Mouse (Mus musculus): ENCODE data around the gene St3gal3. TPM values are rescaled to one million over a fixed set of nuclear protein-coding genes. Genes with fewer than 3 reads are reported as not detected.

The St3gal3 gene
- polyA plus RNA-seq, 1 experiment from 2014 or later = 5.5 TPM

DNA sequence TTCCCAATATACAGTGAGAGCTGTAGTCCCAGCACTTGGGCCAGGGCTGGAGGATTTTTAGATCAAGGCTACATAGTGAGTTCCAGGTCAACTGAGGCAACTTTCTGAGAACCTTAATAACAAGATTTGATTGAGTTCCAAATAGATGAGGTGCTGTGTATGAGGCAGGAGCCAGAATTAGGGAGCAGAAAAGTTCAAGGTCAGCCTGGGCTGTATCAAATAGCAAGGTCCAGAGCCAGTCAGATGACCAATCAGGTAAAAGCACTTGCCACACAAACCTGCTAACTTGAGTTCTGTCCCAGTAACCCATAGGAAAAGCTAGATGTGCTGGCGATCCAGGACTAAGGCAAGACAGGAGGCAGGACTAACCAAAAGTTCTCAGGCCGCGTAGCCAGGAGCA lies 23.0 kb upstream of the St3gal3 start:
- H3K36me3 ChIP-seq (ENCODE audit: control insufficient read depth, insufficient read depth, low read length) = peaks cover 33% of the 10 kb centered on the region
- ATAC-seq (ENCODE audit: low FRiP score) (no peak), DNase-seq (ENCODE audit: low spot score) (no peak)
- WGBS = 98% methylated on average over 3 of the region's 3 CpGs
- H3K9ac ChIP-seq (ENCODE audit: low read depth, low read length) = no peak overlapping the region
- no peaks in the 10 kb centered on the region for H3K4me1 ChIP-seq (replicated peaks; ENCODE audit: control insufficient read depth, insufficient read depth, low read length)
- H3K4me3 ChIP-seq (ENCODE audit: low read depth, low read length) = no peak overlapping the region
- no peak overlapping the region for H3K4me2 ChIP-seq (replicated peaks; ENCODE audit: low read depth, low read length)
- H3K27ac ChIP-seq (ENCODE audit: low read depth, low read length) = no peak overlapping the region
- H3K9me3 ChIP-seq (ENCODE audit: control insufficient read depth, low read length) = no peaks in the 10 kb centered on the region
- H3K27me3 ChIP-seq (ENCODE audit: control insufficient read depth, insufficient read depth, low read length) = no peaks in the 10 kb centered on the region

- Histone ChIP-seq H3K27me3 (ENCODE audit: control insufficient read depth, insufficient read depth, low read length) (no peaks in the 10 kb centered on the region), H3K9ac (ENCODE audit: low read depth, low read length) (no peak overlapping the region), H3K4me1 (replicated peaks; ENCODE audit: control insufficient read depth, insufficient read depth, low read length) (no peaks in the 10 kb centered on the region), H3K9me3 (ENCODE audit: control insufficient read depth, low read length) (no peaks in the 10 kb centered on the region), H3K36me3 (ENCODE audit: control insufficient read depth, insufficient read depth, low read length) (peaks cover 27% of the 10 kb centered on the region), H3K4me2 (replicated peaks; ENCODE audit: low read depth, low read length) (no peak overlapping the region), H3K4me3 (ENCODE audit: low read depth, low read length) (no peak overlapping the region), H3K27ac (ENCODE audit: low read depth, low read length) (no peak overlapping the region)
- WGBS = 89% methylated on average over 15 of the region's 15 CpGs
- ATAC-seq (ENCODE audit: low FRiP score) = no peak
- no peak for DNase-seq (ENCODE audit: low spot score)
Observed at GRCm38 (mm10) chr4:118156559-118156958, 21.8 kb upstream of the St3gal3 start.

DNA sequence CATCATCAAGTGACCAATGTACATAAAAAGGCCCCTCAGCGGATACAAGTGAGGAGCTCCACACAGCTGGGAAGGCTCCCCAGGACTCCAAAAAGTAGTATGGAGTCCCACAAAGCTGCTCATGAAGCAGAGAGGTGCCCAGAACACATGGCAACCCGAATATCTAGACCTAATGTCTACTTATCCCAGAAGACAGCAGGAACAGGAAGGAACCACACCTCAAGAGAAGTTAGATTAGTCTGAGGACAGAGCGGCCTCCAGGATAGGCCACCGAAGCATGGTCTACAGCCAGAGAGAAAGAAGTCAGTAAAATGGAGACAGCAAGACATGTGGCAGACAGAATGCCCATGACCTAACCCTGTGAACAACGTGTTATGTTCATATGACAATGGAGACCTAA lies 20.2 kb upstream of the St3gal3 start:
- Histone ChIP-seq H3K36me3 (ENCODE audit: control insufficient read depth, insufficient read depth, low read length) (peaks cover 17% of the 10 kb centered on the region), H3K9me3 (ENCODE audit: control insufficient read depth, low read length) (no peaks in the 10 kb centered on the region)
- ATAC-seq (ENCODE audit: low FRiP score) = no peak

GRCm38 (mm10) chr4:118152020-118152785 lies 17.5 kb upstream of the St3gal3 start:
- DNase-seq (ENCODE audit: low spot score) (no peak), ATAC-seq (ENCODE audit: low FRiP score) (no peak)
- 96% methylated on average over 17 of the region's 17 CpGs for WGBS
- Histone ChIP-seq H3K9me3 (ENCODE audit: control insufficient read depth, low read length) (no peaks in the 10 kb centered on the region), H3K36me3 (ENCODE audit: control insufficient read depth, insufficient read depth, low read length) (peaks cover 16% of the 10 kb centered on the region), H3K27me3 (ENCODE audit: control insufficient read depth, insufficient read depth, low read length) (no peaks in the 10 kb centered on the region), H3K4me1 (replicated peaks; ENCODE audit: control insufficient read depth, insufficient read depth, low read length) (no peaks in the 10 kb centered on the region), H3K27ac (ENCODE audit: low read depth, low read length) (no peak overlapping the region), H3K9ac (ENCODE audit: low read depth, low read length) (no peak overlapping the region), H3K4me3 (ENCODE audit: low read depth, low read length) (no peak overlapping the region), H3K4me2 (replicated peaks; ENCODE audit: low read depth, low read length) (no peak overlapping the region)

More for the DNA sequence above, 20.2 kb upstream of the St3gal3 start:
- H3K27me3 ChIP-seq (ENCODE audit: control insufficient read depth, insufficient read depth, low read length) = no peaks in the 10 kb centered on the region
- 93% methylated on average over 5 of the region's 5 CpGs for WGBS
- H3K4me2 ChIP-seq (replicated peaks; ENCODE audit: low read depth, low read length) = no peak overlapping the region
- no peak overlapping the region for H3K9ac ChIP-seq (ENCODE audit: low read depth, low read length)
- no peak overlapping the region for H3K4me3 ChIP-seq (ENCODE audit: low read depth, low read length)
- no peak overlapping the region for H3K27ac ChIP-seq (ENCODE audit: low read depth, low read length)
- no peak for DNase-seq (ENCODE audit: low spot score)
- H3K4me1 ChIP-seq (replicated peaks; ENCODE audit: control insufficient read depth, insufficient read depth, low read length) = no peaks in the 10 kb centered on the region

GRCm38 (mm10) chr4:118150804-118151203 lies 16.1 kb upstream of the St3gal3 start:
- ATAC-seq (ENCODE audit: low FRiP score) (no peak), DNase-seq (ENCODE audit: low spot score) (no peak)
- Histone ChIP-seq H3K9ac (ENCODE audit: low read depth, low read length) (no peak overlapping the region), H3K4me3 (ENCODE audit: low read depth, low read length) (no peak overlapping the region), H3K27me3 (ENCODE audit: control insufficient read depth, insufficient read depth, low read length) (no peaks in the 10 kb centered on the region), H3K9me3 (ENCODE audit: control insufficient read depth, low read length) (no peaks in the 10 kb centered on the region), H3K4me2 (replicated peaks; ENCODE audit: low read depth, low read length) (no peak overlapping the region), H3K27ac (ENCODE audit: low read depth, low read length) (no peak overlapping the region), H3K36me3 (ENCODE audit: control insufficient read depth, insufficient read depth, low read length) (peaks cover 27% of the 10 kb centered on the region), H3K4me1 (replicated peaks; ENCODE audit: control insufficient read depth, insufficient read depth, low read length) (no peaks in the 10 kb centered on the region)
- 97% methylated on average over 7 of the region's 7 CpGs for WGBS

DNA sequence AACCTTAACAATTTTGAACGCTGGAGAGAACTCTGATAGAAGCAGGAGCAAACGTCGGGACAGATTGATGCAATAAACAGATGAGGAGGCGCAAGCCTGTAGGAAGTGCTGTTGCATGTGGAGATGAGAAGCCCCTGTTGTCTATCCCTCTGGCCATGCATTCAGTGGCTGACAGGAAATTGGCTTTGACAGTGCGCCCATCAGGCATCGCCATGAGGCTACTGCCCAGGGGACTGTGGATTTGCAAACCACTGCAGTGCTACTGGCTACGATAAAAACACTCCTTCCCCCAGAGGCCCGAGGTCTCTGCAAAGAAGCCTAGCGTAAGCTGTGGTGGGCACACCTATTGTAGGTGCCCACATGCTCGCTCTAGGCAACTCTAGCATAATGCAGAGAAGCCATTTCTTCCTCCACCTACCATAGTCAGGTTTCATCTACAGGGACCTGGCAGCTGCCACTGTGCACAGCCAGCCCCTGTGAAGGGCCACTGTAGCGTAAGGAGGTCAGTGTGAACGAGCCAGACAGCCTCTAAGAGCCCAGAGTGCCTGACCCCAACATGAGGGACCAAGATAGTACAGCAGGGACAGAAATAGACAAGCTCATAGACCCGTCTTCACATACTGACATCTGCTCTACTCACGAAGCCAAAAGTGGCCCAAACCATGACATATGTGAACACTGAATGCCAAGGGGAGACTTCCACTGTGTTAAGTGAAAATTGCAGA lies 15.4 kb upstream of the St3gal3 start:
- Histone ChIP-seq H3K27ac (ENCODE audit: low read depth, low read length) (no peak overlapping the region), H3K4me2 (replicated peaks; ENCODE audit: low read depth, low read length) (no peak overlapping the region), H3K4me3 (ENCODE audit: low read depth, low read length) (no peak overlapping the region), H3K27me3 (ENCODE audit: control insufficient read depth, insufficient read depth, low read length) (no peaks in the 10 kb centered on the region), H3K36me3 (ENCODE audit: control insufficient read depth, insufficient read depth, low read length) (peaks cover 33% of the 10 kb centered on the region), H3K9me3 (ENCODE audit: control insufficient read depth, low read length) (no peaks in the 10 kb centered on the region), H3K4me1 (replicated peaks; ENCODE audit: control insufficient read depth, insufficient read depth, low read length) (no peaks in the 10 kb centered on the region), H3K9ac (ENCODE audit: low read depth, low read length) (no peak overlapping the region)
- DNase-seq (ENCODE audit: low spot score) = no peak
- no peak for ATAC-seq (ENCODE audit: low FRiP score)
- WGBS = 91% methylated on average over 14 of the region's 14 CpGs

DNA sequence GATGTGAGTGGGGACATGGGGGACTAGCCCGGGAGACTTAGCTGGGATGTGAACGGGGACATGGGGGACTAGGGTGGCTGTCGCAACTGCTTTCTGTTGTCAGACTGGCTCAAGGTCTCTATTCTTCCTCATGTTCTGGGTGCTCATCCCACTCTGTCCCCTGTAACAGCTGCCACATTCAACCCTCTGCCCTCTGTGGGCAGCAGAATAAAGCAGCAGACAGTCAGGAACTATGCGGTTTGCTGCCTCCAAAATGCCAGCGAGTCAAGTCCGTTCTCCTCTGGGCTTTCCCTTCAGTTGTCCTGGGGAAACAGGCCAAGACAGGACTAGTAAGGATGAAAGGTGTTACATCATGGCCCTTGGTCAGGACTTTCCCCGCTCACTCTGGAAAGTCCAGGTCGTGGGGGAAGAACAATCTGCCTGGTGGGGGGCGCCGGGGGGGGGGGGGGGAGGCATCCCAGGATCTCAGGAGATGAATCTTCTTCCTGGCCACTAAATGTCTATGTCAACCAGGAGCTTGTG lies 14.4 kb upstream of the St3gal3 start:
- DNase-seq (ENCODE audit: low spot score) = no peak
- no peak for ATAC-seq (ENCODE audit: low FRiP score)
- WGBS = 94% methylated on average over 9 of the region's 10 CpGs
- Histone ChIP-seq H3K9me3 (ENCODE audit: control insufficient read depth, low read length) (no peaks in the 10 kb centered on the region), H3K27ac (ENCODE audit: low read depth, low read length) (no peak overlapping the region), H3K4me2 (replicated peaks; ENCODE audit: low read depth, low read length) (no peak overlapping the region), H3K4me1 (replicated peaks; ENCODE audit: control insufficient read depth, insufficient read depth, low read length) (no peaks in the 10 kb centered on the region), H3K27me3 (ENCODE audit: control insufficient read depth, insufficient read depth, low read length) (no peaks in the 10 kb centered on the region), H3K36me3 (ENCODE audit: control insufficient read depth, insufficient read depth, low read length) (peaks cover 41% of the 10 kb centered on the region), H3K4me3 (ENCODE audit: low read depth, low read length) (no peak overlapping the region), H3K9ac (ENCODE audit: low read depth, low read length) (no peak overlapping the region)

- Histone ChIP-seq H3K4me2 (replicated peaks; ENCODE audit: low read depth, low read length) (no peak overlapping the region), H3K9ac (ENCODE audit: low read depth, low read length) (no peak overlapping the region), H3K27ac (ENCODE audit: low read depth, low read length) (no peak overlapping the region), H3K4me3 (ENCODE audit: low read depth, low read length) (no peak overlapping the region), H3K4me1 (replicated peaks; ENCODE audit: control insufficient read depth, insufficient read depth, low read length) (no peaks in the 10 kb centered on the region), H3K9me3 (ENCODE audit: control insufficient read depth, low read length) (no peaks in the 10 kb centered on the region), H3K36me3 (ENCODE audit: control insufficient read depth, insufficient read depth, low read length) (peaks cover 49% of the 10 kb centered on the region), H3K27me3 (ENCODE audit: control insufficient read depth, insufficient read depth, low read length) (no peaks in the 10 kb centered on the region)
- DNase-seq (ENCODE audit: low spot score) (no peak), ATAC-seq (ENCODE audit: low FRiP score) (no peak)
- WGBS = 88% methylated on average over 10 of the region's 10 CpGs
Observed at GRCm38 (mm10) chr4:118148317-118148687, 13.6 kb upstream of the St3gal3 start.
